Mouse (Mus musculus): Measurements from ENCODE around the gene Ift122. TPM values are rescaled to one million over a fixed set of nuclear protein-coding genes. Genes with fewer than 3 reads are reported as not detected.

Ift122 gene
- polyA plus RNA-seq, 1 experiment, result 3.6 TPM

DNA sequence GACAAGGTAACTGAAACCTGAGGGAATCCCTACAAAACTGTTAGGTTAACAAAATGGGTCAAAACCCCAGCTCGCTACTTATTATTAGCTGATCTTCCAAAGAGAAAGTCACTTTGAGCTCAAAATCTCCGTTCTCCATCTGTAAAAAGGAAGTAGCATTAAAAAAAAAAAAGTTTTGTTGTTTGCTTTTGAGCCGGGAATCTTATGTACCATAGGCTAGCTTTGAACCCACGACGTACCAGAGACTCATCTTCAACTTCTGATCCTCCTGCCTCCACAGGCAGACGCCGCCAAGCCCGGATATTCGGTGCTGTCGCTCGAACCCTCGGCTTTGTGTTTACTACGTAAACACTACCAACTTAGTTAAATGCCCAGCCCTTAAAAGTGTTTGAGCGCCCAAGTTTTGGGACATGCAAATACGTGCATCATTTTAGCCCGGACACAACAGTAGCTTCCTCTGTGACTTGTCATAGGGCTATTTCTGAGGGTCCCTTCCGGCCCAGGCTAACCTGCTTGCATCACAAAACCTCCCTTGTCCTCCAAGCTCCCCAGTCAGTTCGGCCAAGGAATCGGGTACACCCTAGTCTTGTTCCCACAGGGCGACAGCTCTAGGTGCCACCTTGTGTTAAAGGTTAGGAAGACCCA is 702 bp upstream of the Ift122 start:
- H3K27ac ChIP-seq (ENCODE audit: control insufficient read depth, insufficient read depth, low read depth, low read length, poor library complexity), result peak overlapping the region; percentile 85
- 1% methylated on average over 20 of the region's 20 CpGs for WGBS
- no peaks in the 10 kb centered on the region; the same call in 1 of the 2 replicates for H3K4me1 ChIP-seq (ENCODE audit: control insufficient read depth, insufficient read depth, low read length)
- no peak for TF ChIP-seq CTCF (IDR thresholded peaks at IDR 0.05; ENCODE audit: control insufficient read depth, insufficient read depth, low read length)
- TF ChIP-seq POLR2A (IDR thresholded peaks at IDR 0.05; ENCODE audit: borderline replicate concordance, control insufficient read depth, low read depth, low read length), result no peak
- H3K4me3 ChIP-seq (replicated peaks; ENCODE audit: control insufficient read depth, low read depth, low read length), result peak overlapping the region; percentile 95

DNA sequence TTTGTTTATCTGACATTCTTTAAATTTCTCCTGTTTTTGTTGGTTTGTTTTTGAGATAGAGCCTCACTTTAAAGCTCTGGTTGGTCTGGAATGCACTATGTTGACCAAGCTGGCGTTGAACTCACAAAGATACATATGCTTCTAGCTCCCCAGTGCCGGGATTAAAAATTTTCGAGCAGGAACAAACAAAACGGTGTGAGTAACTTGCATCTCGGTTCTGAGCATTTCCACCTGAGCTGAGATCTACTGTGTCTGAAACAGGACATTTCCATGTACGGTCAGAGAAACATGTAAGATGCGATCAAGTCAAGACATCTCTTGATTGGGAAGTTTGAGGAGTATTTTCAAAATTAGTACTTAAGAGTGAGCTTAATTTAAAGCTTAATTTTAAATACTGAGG is 715 bp downstream of the Ift122 start:
- Histone ChIP-seq H3K27ac (ENCODE audit: control insufficient read depth, insufficient read depth, low read depth, low read length, poor library complexity) (no peak overlapping the region), H3K4me1 (ENCODE audit: control insufficient read depth, insufficient read depth, low read length) (no peaks in the 10 kb centered on the region; the same call in 1 of the 2 replicates), H3K4me3 (replicated peaks; ENCODE audit: control insufficient read depth, low read depth, low read length) (no peak overlapping the region)
- 62% methylated on average over 7 of the region's 7 CpGs for WGBS
- TF ChIP-seq POLR2A (IDR thresholded peaks at IDR 0.05; ENCODE audit: borderline replicate concordance, control insufficient read depth, low read depth, low read length) (no peak), CTCF (IDR thresholded peaks at IDR 0.05; ENCODE audit: control insufficient read depth, insufficient read depth, low read length) (no peak)

DNA sequence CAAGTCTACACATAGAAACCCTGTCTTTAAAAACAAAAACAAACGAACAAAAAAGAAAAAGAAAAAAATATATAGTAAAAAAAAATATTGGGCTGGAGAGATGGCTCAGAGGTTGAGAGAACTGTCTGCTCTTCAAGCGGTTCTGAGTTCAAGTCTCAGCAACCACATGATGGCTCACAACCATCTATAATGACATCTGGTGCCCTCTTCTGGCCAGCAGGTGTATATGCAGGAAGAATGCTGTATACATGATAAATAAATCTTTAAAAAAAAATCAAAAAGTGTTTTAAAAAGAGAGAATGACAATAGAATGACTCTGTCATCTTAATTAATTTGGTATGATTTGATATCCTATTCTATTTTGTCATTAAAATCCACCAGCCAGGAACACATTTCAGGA is 1.2 kb downstream of the Ift122 start:
- Histone ChIP-seq H3K4me1 (ENCODE audit: control insufficient read depth, insufficient read depth, low read length) (no peaks in the 10 kb centered on the region; the same call in 1 of the 2 replicates), H3K4me3 (replicated peaks; ENCODE audit: control insufficient read depth, low read depth, low read length) (no peak overlapping the region), H3K27ac (ENCODE audit: control insufficient read depth, insufficient read depth, low read depth, low read length, poor library complexity) (no peak overlapping the region)
- WGBS, result 79% methylated on average over 2 of the region's 2 CpGs
- TF ChIP-seq POLR2A (IDR thresholded peaks at IDR 0.05; ENCODE audit: borderline replicate concordance, control insufficient read depth, low read depth, low read length) (no peak), CTCF (IDR thresholded peaks at IDR 0.05; ENCODE audit: control insufficient read depth, insufficient read depth, low read length) (0 out of 2 replicates have a peak, but pooled peaks have one; percentile 21)

DNA sequence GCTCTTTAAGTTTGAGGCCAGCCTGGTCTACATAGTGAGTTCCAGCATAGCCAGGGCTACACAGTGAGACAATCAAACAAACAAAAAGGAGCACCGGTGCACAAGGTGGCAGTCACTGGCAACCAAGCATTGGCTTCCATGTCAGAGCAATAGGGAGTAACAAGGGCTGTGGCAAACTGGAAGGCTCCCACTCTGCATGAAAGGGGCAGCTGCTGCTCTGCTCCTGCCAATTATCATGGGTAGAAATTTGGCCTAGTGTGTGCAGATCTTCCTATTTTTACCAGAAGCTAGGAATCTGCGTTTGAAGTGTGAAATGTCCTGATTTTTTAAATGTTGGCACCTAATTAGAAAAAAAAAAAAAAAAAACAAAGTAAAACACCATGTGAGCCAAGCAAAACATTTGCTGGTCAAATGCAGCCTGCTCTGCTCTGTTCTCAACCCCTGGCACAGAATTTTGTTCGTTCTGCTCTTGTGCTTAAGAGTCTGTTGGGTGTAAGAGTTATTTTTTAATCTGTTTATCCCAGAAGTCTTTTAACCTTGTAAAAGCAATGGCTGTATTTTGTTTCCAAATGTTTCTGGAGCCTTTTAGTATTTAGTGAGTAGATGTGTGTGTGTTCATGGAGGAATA is 2.6 kb downstream of the Ift122 start:
- Histone ChIP-seq H3K4me1 (ENCODE audit: control insufficient read depth, insufficient read depth, low read length) (no peaks in the 10 kb centered on the region; the same call in 1 of the 2 replicates), H3K4me3 (replicated peaks; ENCODE audit: control insufficient read depth, low read depth, low read length) (no peak overlapping the region), H3K27ac (ENCODE audit: control insufficient read depth, insufficient read depth, low read depth, low read length, poor library complexity) (no peak overlapping the region)
- WGBS, result 87% methylated on average over 3 of the region's 3 CpGs
- TF ChIP-seq POLR2A (IDR thresholded peaks at IDR 0.05; ENCODE audit: borderline replicate concordance, control insufficient read depth, low read depth, low read length) (no peak), CTCF (IDR thresholded peaks at IDR 0.05; ENCODE audit: control insufficient read depth, insufficient read depth, low read length) (no peak)

DNA sequence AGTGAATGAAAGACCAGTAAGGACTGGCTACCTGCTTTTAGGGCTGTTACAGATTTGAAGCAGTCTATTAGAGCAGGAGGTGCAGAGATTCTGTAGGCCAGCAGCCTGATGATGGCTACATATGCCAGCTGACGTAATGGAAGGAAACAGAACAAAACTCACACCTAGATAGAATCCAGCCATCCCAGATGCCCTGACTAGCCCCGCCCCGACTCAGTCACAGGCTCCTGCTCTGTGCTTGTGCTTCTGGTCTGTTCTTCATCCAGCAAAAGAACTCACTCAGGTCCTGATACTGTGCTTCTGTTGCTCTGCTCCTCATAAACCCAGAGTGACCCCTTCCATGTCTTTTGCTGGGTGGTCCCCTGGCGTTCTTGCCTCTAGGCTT is 3.1 kb downstream of the Ift122 start:
- Histone ChIP-seq H3K27ac (ENCODE audit: control insufficient read depth, insufficient read depth, low read depth, low read length, poor library complexity) (no peak overlapping the region), H3K4me3 (replicated peaks; ENCODE audit: control insufficient read depth, low read depth, low read length) (no peak overlapping the region), H3K4me1 (ENCODE audit: control insufficient read depth, insufficient read depth, low read length) (no peaks in the 10 kb centered on the region; the same call in 1 of the 2 replicates)
- 85% methylated on average over 4 of the region's 4 CpGs for WGBS
- TF ChIP-seq CTCF (IDR thresholded peaks at IDR 0.05; ENCODE audit: control insufficient read depth, insufficient read depth, low read length), result no peak
- no peak for TF ChIP-seq POLR2A (IDR thresholded peaks at IDR 0.05; ENCODE audit: borderline replicate concordance, control insufficient read depth, low read depth, low read length)

DNA sequence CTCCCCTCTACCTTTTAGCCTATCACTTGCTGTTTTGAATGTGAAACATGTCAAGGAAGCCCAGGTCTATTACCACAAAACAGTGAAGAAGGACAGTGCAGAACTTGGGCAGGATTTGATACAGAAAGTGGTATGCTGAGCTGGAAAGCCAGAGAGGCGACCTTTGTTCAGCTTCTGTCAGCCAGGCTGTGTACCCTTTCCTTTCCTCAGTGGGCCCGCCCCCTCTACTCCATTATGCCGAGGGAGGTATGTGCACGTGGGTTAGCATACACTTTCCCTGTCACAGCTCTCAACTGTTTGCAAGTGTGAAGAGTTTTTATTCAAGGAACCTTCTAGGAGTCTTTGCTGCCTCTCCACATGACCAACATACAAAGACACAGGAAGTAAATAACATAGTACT is 6.0 kb downstream of the Ift122 start:
- Histone ChIP-seq H3K27ac (ENCODE audit: control insufficient read depth, insufficient read depth, low read depth, low read length, poor library complexity) (no peak overlapping the region), H3K4me3 (replicated peaks; ENCODE audit: control insufficient read depth, low read depth, low read length) (no peak overlapping the region), H3K4me1 (ENCODE audit: control insufficient read depth, insufficient read depth, low read length) (no peaks in the 10 kb centered on the region)
- TF ChIP-seq CTCF (IDR thresholded peaks at IDR 0.05; ENCODE audit: control insufficient read depth, insufficient read depth, low read length) (no peak), POLR2A (IDR thresholded peaks at IDR 0.05; ENCODE audit: borderline replicate concordance, control insufficient read depth, low read depth, low read length) (no peak)
- WGBS, result 62% methylated on average over 4 of the region's 4 CpGs

DNA sequence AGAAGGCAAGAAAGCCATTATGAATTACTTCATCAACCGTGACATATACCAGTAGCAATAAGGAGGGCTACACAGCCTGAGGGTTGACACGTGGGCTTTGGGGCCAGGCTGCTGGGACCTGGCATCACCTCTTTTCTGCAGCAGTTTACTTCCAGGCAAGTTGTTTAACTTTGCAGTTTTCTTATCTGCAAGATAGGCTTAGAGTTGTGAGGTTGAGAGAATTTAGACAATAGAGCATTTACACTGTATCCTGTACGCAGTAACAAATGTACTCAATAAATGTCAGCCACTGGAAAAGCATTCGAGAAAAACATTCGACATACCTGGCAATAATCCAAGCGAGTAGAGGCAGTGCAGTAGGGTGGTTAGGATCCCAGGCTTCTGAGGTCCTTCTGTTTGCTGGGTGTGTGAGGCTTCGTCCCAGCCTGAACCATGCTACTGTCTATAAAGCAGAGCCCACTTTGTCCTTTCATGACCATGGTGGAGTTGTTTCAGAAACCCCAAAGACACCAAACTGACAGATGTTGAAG is 6.8 kb downstream of the Ift122 start:
- no peaks in the 10 kb centered on the region for H3K4me1 ChIP-seq (ENCODE audit: control insufficient read depth, insufficient read depth, low read length)
- H3K27ac ChIP-seq (ENCODE audit: control insufficient read depth, insufficient read depth, low read depth, low read length, poor library complexity), result no peak overlapping the region
- no peak for TF ChIP-seq CTCF (IDR thresholded peaks at IDR 0.05; ENCODE audit: control insufficient read depth, insufficient read depth, low read length)
- no peak for TF ChIP-seq POLR2A (IDR thresholded peaks at IDR 0.05; ENCODE audit: borderline replicate concordance, control insufficient read depth, low read depth, low read length)
- WGBS, result 71% methylated on average over 7 of the region's 7 CpGs
- H3K4me3 ChIP-seq (replicated peaks; ENCODE audit: control insufficient read depth, low read depth, low read length), result no peak overlapping the region

DNA sequence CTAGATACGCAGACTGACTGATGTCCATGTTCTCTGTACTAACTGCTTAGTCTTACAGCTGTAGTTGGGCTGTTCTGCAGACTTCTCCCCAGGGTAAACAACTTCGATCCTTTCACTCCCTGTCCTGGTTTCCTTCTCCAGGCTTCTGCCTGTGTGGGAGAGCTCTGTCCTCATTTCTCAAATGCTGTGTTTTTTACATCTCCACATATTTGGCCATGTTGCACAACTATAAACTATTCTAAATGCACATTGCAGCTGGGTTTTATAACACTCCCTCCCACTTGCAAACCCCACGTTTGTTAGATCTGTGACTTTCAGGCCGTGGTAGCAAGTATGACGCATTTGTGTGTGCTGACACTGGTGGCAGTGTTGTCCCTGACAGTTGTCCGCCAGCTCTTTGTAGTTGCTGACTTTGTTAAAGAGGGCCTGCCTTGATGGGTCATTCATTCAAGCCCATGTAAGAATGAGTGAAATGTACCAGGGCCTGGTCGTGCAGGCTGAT is 10.1 kb downstream of the Ift122 start:
- no peak for TF ChIP-seq CTCF (IDR thresholded peaks at IDR 0.05; ENCODE audit: control insufficient read depth, insufficient read depth, low read length)
- TF ChIP-seq POLR2A (IDR thresholded peaks at IDR 0.05; ENCODE audit: borderline replicate concordance, control insufficient read depth, low read depth, low read length), result no peak
- Histone ChIP-seq H3K4me1 (ENCODE audit: control insufficient read depth, insufficient read depth, low read length) (no peaks in the 10 kb centered on the region), H3K27ac (ENCODE audit: control insufficient read depth, insufficient read depth, low read depth, low read length, poor library complexity) (no peak overlapping the region), H3K4me3 (replicated peaks; ENCODE audit: control insufficient read depth, low read depth, low read length) (no peak overlapping the region)
- 75% methylated on average over 7 of the region's 7 CpGs for WGBS
